Mouse (Mus musculus) effector memory CD4-positive, alpha-beta T cell, adult 5 months (primary cell): ENCODE measurements around the gene Yif1a. TPM values are rescaled to one million over a fixed set of nuclear protein-coding genes. Genes with fewer than 3 reads are reported as not detected.

Source experiments
- polyA plus RNA-seq: library from polyadenylated mRNA; unstranded; fragments of 100-300 nt; shearing (Covaris generic); gene quantifications from one replicate; pipeline ENCODE4 v1.2.1, GENCODE M21; 2017

The Yif1a gene
- 28.5 TPM for polyA plus RNA-seq

DNA sequence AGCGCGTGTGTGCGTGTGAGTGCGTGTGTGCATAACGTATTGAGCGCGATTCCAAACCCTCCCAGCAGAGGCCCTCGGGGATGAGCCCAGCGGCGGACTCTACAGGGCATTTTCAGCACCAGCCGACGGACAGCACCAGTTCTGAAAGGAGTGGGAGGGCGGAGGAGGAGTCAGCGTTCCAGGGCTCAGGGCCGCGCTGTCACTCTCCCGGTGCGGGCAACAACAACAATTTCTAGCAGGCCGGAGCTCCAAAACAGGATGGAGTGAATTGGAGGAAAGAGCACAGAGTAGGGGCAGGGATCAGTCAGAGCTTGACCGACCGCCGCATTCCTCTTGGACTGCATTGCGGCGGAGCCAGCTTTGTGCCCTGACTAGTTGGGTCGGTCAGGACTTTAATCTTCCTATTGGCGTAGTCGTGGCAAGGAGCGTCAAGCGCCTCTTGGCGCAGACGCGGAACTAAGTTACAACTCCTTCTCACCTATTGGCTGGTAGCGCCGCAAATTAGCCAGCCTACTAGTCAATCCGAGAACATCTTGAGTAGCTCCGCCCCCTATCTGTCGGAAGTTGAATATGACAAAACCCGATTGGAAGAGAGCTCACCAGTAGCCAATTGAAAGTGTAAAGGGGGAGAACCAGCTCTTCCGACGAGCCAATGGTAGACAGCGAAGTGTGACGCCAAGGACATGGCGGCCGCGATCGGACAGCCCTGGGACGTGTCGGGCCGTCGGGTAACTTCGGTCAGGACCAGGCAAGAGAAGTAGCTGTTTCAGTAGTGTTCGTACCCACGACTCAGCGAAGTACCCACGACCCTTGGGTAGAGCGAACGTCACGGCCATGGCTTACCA lies at the start of gene Yif1a:
TSS of gene Yif1a (plus strand) at position 655 of the 845 bp plus-strand sequence.

GRCm38 (mm10) chr19:5038709-5039156 lies 49.6 kb upstream of the Yif1a start, which contains the start of the genes B4gat1 and AC124502.3:
B4gat1 (plus strand) TSS chr19:5038826.
AC124502.3 (plus strand) TSS chr19:5038891.

GRCm38 (mm10) chr19:5040862-5041523 lies 47.3 kb upstream of the Yif1a start, which contains the start of gene Brms1:
Brms1 (plus strand) TSS chr19:5041354.

GRCm38 (mm10) chr19:5050047-5050905 lies 38.1 kb upstream of the Yif1a start, which contains the start of gene Rin1:
Rin1 (plus strand) TSS chr19:5050481.

GRCm38 (mm10) chr19:5067867-5068569 lies 20.3 kb upstream of the Yif1a start, which contains the start of gene Cd248:
Cd248 (plus strand) TSS chr19:5068078.

DNA sequence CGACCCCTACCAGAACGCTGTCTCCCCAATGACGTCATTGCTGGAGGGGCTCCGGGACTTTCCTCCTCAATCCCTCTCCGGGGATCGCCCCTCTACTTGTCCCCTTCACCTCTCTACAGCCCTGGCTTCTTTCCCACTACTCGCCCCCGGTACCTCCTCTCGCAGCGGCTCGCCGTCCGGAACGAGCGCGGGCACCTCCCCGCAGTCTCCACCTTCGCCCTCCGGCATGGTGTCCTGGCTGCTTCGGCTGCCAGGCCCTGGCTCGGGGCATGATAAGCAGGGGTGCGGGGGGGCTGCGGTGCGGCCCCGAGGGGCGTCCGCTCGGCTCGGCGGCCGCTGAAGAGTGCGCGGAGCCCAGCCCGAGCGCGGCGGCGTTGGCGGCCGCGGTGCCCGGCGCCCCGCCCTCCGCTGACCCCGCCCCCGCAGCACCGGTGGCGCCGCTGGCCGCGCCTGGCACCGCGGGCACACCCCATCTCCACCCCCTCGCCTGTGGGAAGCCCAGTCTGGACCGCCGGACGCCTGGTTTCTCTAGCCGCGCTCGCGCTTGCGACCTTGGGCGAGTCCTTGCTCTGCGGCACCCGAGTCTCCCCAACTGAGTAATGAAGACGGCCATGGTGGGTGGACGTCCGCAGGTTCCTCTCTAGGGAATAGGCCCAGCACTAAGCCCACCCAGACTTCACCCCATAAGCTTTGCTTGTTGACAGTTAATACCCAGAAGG lies 3.0 kb upstream of the Yif1a start, which contains the start of gene Tmem151a:
TSS of gene Tmem151a (minus strand) at position 387 of the 719 bp plus-strand sequence.

DNA sequence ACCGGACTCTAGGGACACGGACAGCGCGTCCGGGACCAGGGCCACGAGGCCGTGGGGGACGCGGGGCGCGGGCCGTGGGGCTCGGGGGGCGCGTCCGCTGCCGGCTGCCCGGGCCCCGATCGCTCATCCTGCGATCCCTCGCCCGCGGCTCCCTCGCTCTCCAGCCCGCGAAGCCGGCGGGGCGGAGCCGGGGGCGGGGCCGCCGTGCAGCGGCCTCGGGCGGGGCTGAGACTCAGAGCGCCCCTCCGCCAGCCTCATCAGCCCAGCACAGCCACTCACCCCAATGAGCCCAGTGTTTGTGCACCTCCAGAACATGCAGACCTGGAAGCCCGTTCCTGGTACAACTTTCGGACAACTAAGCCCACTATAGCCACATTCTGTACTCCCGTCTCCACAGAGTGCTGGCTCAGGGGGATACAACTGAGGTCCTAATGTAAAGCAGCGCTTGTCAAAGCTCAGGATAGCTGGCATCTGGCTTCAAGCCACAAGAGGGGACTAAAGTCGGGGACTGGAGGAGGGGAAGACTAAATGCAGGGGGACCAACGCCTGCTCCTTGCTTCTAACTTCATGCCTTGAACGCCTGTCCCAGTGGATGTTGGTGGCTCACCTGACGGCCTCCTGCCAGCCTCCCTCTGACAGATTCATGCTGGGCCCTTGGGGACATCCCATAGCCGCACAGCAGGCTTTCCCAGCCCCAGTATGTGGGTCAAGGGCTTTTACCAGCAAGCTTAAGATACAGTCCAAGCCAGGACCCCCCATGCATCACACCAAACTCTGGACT lies 10.2 kb downstream of the Yif1a start, which contains the start of gene Cnih2:
TSS of gene Cnih2 (minus strand) at position 159 of the 781 bp plus-strand sequence.

DNA sequence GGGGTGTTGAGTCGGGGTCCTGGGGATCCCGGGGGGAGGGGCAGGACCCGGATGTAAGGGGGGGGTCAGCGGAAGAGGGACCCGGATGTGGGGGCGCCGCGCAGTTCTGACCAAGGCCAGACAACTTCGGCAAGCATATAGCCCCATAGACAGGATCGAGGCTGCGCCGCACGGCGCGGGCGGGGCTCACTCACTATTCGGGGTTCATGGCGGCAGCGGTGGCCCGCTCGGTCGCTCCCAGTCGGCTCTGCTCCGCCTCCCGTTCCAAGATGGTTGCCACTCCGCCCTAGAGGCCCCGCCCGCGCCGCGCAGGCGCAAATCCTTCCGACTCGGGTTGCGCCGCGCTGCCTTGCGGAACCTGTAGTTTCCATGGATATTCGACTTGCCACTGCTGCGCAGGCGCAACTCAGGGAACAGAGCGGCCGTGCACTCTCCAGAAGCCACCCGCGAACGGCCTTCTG lies 18.4 kb downstream of the Yif1a start, which contains the start of gene Rab1b:
TSS of gene Rab1b (minus strand) at position 342 of the 461 bp plus-strand sequence.

GRCm38 (mm10) chr19:5118384-5118698 lies 30.0 kb downstream of the Yif1a start, which contains the start of gene Klc2:
Klc2 (minus strand) TSS chr19:5118560.

Other genes starting within 250 kb of the Yif1a start
- 30.5 TPM for gene Ccs, start 249.2 kb upstream of the Yif1a start, polyA plus RNA-seq
- 0.11 TPM for gene Ccdc87, start 249.2 kb upstream of the Yif1a start, polyA plus RNA-seq
- 8.5 TPM for gene Ctsf, start 233.4 kb upstream of the Yif1a start, polyA plus RNA-seq
- gene Actn3, start 210.6 kb upstream of the Yif1a start, polyA plus RNA-seq = not detected
- gene Zdhhc24, start 209.9 kb upstream of the Yif1a start, polyA plus RNA-seq = 3.8 TPM
- 0.37 TPM for gene Bbs1, start 181.9 kb upstream of the Yif1a start, polyA plus RNA-seq
- 59.5 TPM for gene Dpp3, start 160.3 kb upstream of the Yif1a start, polyA plus RNA-seq
- 1.1 TPM for gene Peli3, start 145.4 kb upstream of the Yif1a start, polyA plus RNA-seq
- gene Mrpl11, start 126.4 kb upstream of the Yif1a start, polyA plus RNA-seq = 37.5 TPM
- not detected for gene Npas4, start 98.2 kb upstream of the Yif1a start, polyA plus RNA-seq
- 2.2 TPM for gene Slc29a2, start 64.7 kb upstream of the Yif1a start, polyA plus RNA-seq
- gene B4gat1, start 49.7 kb upstream of the Yif1a start, polyA plus RNA-seq = 3.6 TPM
- 2.4 TPM for gene AC124502.3, start 49.6 kb upstream of the Yif1a start, polyA plus RNA-seq
- gene Brms1, start 47.2 kb upstream of the Yif1a start, polyA plus RNA-seq = 84.9 TPM
- 0.35 TPM for gene Rin1, start 38.1 kb upstream of the Yif1a start, polyA plus RNA-seq
- not detected for gene Cd248, start 20.5 kb upstream of the Yif1a start, polyA plus RNA-seq
- gene Tmem151a, start 3.0 kb upstream of the Yif1a start, polyA plus RNA-seq = 0.57 TPM
- 0.87 TPM for gene Cnih2, start 10.0 kb downstream of the Yif1a start, polyA plus RNA-seq
- gene Rab1b, start 18.5 kb downstream of the Yif1a start, polyA plus RNA-seq = 151 TPM
- gene Klc2, start 30.0 kb downstream of the Yif1a start, polyA plus RNA-seq = 2.6 TPM
- 95.2 TPM for gene Pacs1, start 184.6 kb downstream of the Yif1a start, polyA plus RNA-seq
- gene Sf3b2, start 206.9 kb downstream of the Yif1a start, polyA plus RNA-seq = 294 TPM
- not detected for gene Gal3st3, start 209.8 kb downstream of the Yif1a start, polyA plus RNA-seq
- not detected for gene Catsper1, start 247.2 kb downstream of the Yif1a start, polyA plus RNA-seq